Mouse (Mus musculus) midbrain, embryonic 13.5 days (tissue): ENCODE results near the gene Eml5. TPM values are rescaled to one million over a fixed set of nuclear protein-coding genes. Genes with fewer than 3 reads are reported as not detected.
A peak's percentile ranks its signal among the peaks of the same experiment; 100 is the strongest.

Experiments used
- ATAC-seq: fragments of 200-750 bp; cut with Nextera tagmentation; 2 replicates; pipeline ENCODE4 v1.8.0; 2017; ENCODE audit warnings: mild to moderate bottlenecking, moderate TSS enrichment, moderate library complexity
- H3K27ac ChIP-seq: fragments of 300-500 bp; sonication (generic); 2 replicates; pipeline ENCODE4 v1.5.1; 2015; ENCODE audit warnings: inconsistent platforms, mild to moderate bottlenecking, moderate library complexity
- H3K27me3 ChIP-seq: fragments of 300-500 bp; sonication (generic); 2 replicates; pipeline ENCODE4 v1.6.1; 2015; ENCODE audit warnings: mild to moderate bottlenecking, inconsistent platforms
- H3K36me3 ChIP-seq: fragments of 300-500 bp; sonication (generic); 2 replicates; pipeline ENCODE4 v1.6.1; 2015; ENCODE audit warnings: mild to moderate bottlenecking, inconsistent platforms
- H3K4me1 ChIP-seq: fragments of 300-500 bp; sonication (generic); replicated peaks from 2 replicates; pipeline ENCODE4 v1.6.1; 2015; ENCODE audit warnings: inconsistent platforms
- H3K4me2 ChIP-seq: fragments of 300-500 bp; sonication (generic); replicated peaks from 2 replicates; pipeline ENCODE4 v1.6.1; 2015; ENCODE audit warnings: moderate library complexity, mild to moderate bottlenecking, inconsistent platforms
- H3K4me3 ChIP-seq: fragments of 300-500 bp; sonication (generic); replicated peaks from 2 replicates; pipeline ENCODE4 v1.5.1; 2015; ENCODE audit warnings: mild to moderate bottlenecking, inconsistent platforms
- H3K9ac ChIP-seq: fragments of 300-500 bp; sonication (generic); replicated peaks from 2 replicates; pipeline ENCODE4 v1.6.1; 2015; ENCODE audit warnings: mild to moderate bottlenecking, inconsistent platforms
- H3K9me3 ChIP-seq: fragments of 300-500 bp; sonication (generic); 2 replicates; pipeline ENCODE4 v1.6.1; 2016; ENCODE audit warnings: mild to moderate bottlenecking, inconsistent platforms
- WGBS: fragments of 180-500 bp; shearing (Covaris S2); methylation state at CpG from one replicate; pipeline ENCODE4 v1.1.7; 2015; 5-methylcytosine and 5-hydroxymethylcytosine counted together
- polyA plus RNA-seq: library from polyadenylated mRNA; unstranded; fragments of >200 nt; fragmentation: Nextera tagmentation; extraction: Ambion mirVana; gene quantifications from 2 replicates; pipeline ENCODE4 v1.2.1, GENCODE M21; 2015

The Eml5 gene
- polyA plus RNA-seq: 30.5 and 32.9 TPM in 2 replicates

GRCm38 (mm10) chr12:98900881-98901801 is at the start of gene Eml5:
Eml5 (minus strand) TSS chr12:98901484.
- Histone ChIP-seq H3K9me3 (no peaks in the 10 kb centered on the region), H3K4me1 (peaks cover 23% of the 10 kb centered on the region), H3K27me3 (no peaks in the 10 kb centered on the region), H3K9ac (peak within 1 kb of the TSS; percentile 84), H3K36me3 (no peaks in the 10 kb centered on the region), H3K4me3 (peak within 1 kb of the TSS; percentile 86), H3K4me2 (peak within 1 kb of the TSS; percentile 69), H3K27ac (peak within 1 kb of the TSS; percentile 91)
- ATAC-seq: peak; percentile 91
- under 1% methylated on average over 85 of the region's 101 CpGs for WGBS

- Histone ChIP-seq H3K9ac (no peak overlapping the region), H3K4me3 (no peak overlapping the region), H3K4me2 (no peak overlapping the region), H3K36me3 (peaks cover 4% of the 10 kb centered on the region), H3K27ac (no peak overlapping the region), H3K4me1 (peaks cover 6% of the 10 kb centered on the region), H3K9me3 (no peaks in the 10 kb centered on the region), H3K27me3 (no peaks in the 10 kb centered on the region)
- 84% methylated on average over 1 of the region's 1 CpGs for WGBS
- ATAC-seq: no peak
Measured at GRCm38 (mm10) chr12:98932856-98933255, 31.6 kb upstream of the Eml5 start.

GRCm38 (mm10) chr12:98932441-98932840 is 31.2 kb upstream of the Eml5 start:
- no peak for ATAC-seq
- no peak overlapping the region for H3K4me2 ChIP-seq
- no peaks in the 10 kb centered on the region for H3K27me3 ChIP-seq
- H3K4me3 ChIP-seq: no peak overlapping the region
- H3K9me3 ChIP-seq: no peaks in the 10 kb centered on the region
- no peak overlapping the region for H3K27ac ChIP-seq
- H3K36me3 ChIP-seq: peaks cover 4% of the 10 kb centered on the region
- peaks cover 6% of the 10 kb centered on the region for H3K4me1 ChIP-seq
- no peak overlapping the region for H3K9ac ChIP-seq
- WGBS: 66% methylated on average over 4 of the region's 4 CpGs

- no peak overlapping the region for H3K4me2 ChIP-seq
- no peak overlapping the region for H3K9ac ChIP-seq
- ATAC-seq: no peak
- WGBS: 69% methylated on average over 4 of the region's 4 CpGs
- no peak overlapping the region for H3K27ac ChIP-seq
- H3K4me3 ChIP-seq: no peak overlapping the region
- H3K27me3 ChIP-seq: no peaks in the 10 kb centered on the region
- no peaks in the 10 kb centered on the region for H3K9me3 ChIP-seq
- H3K36me3 ChIP-seq: peaks cover 3% of the 10 kb centered on the region
- H3K4me1 ChIP-seq: peaks cover 6% of the 10 kb centered on the region
Measured at GRCm38 (mm10) chr12:98931174-98931573, 29.9 kb upstream of the Eml5 start.

GRCm38 (mm10) chr12:98920194-98920991 is 19.1 kb upstream of the Eml5 start, which contains the start of gene Ttc8:
Ttc8 (plus strand) TSS chr12:98920574.
- Histone ChIP-seq H3K9me3 (no peaks in the 10 kb centered on the region), H3K36me3 (no peaks in the 10 kb centered on the region), H3K9ac (peak within 1 kb of the TSS; percentile 91), H3K27ac (peak within 1 kb of the TSS; percentile 92), H3K27me3 (no peaks in the 10 kb centered on the region), H3K4me3 (peak within 1 kb of the TSS; percentile 73), H3K4me2 (peak within 1 kb of the TSS; percentile 80), H3K4me1 (peaks cover 30% of the 10 kb centered on the region)
- ATAC-seq: peak; percentile 99
- WGBS: under 1% methylated on average over 35 of the region's 35 CpGs

GRCm38 (mm10) chr12:98910096-98910495 is 8.8 kb upstream of the Eml5 start:
- Histone ChIP-seq H3K4me1 (no peaks in the 10 kb centered on the region), H3K4me2 (no peak overlapping the region), H3K9me3 (no peaks in the 10 kb centered on the region), H3K9ac (no peak overlapping the region), H3K36me3 (no peaks in the 10 kb centered on the region), H3K27ac (no peak overlapping the region), H3K4me3 (no peak overlapping the region), H3K27me3 (no peaks in the 10 kb centered on the region)
- ATAC-seq: no peak
- 78% methylated on average over 9 of the region's 9 CpGs for WGBS

- H3K36me3 ChIP-seq: no peaks in the 10 kb centered on the region
- H3K4me1 ChIP-seq: no peaks in the 10 kb centered on the region
- no peak overlapping the region for H3K4me3 ChIP-seq
- 79% methylated on average over 5 of the region's 5 CpGs for WGBS
- no peaks in the 10 kb centered on the region for H3K9me3 ChIP-seq
- H3K9ac ChIP-seq: no peak overlapping the region
- ATAC-seq: no peak
- no peaks in the 10 kb centered on the region for H3K27me3 ChIP-seq
- H3K27ac ChIP-seq: no peak overlapping the region
- H3K4me2 ChIP-seq: no peak overlapping the region
Measured at GRCm38 (mm10) chr12:98905466-98905865, 4.2 kb upstream of the Eml5 start.

GRCm38 (mm10) chr12:98900341-98900880 is 873 bp downstream of the Eml5 start:
- peak; percentile 40 for ATAC-seq

GRCm38 (mm10) chr12:98899676-98900075 is 1.6 kb downstream of the Eml5 start:
- Histone ChIP-seq H3K4me3 (peak overlapping the region; percentile 86), H3K27ac (no peak overlapping the region), H3K9me3 (no peaks in the 10 kb centered on the region), H3K36me3 (no peaks in the 10 kb centered on the region), H3K4me2 (peak overlapping the region; percentile 69), H3K9ac (peak overlapping the region; percentile 84), H3K4me1 (peaks cover 23% of the 10 kb centered on the region), H3K27me3 (no peaks in the 10 kb centered on the region)
- WGBS: 38% methylated on average over 6 of the region's 6 CpGs
- no peak for ATAC-seq

More at GRCm38 (mm10) chr12:98900341-98900880, 873 bp downstream of the Eml5 start:
- Histone ChIP-seq H3K36me3 (no peaks in the 10 kb centered on the region), H3K27me3 (no peaks in the 10 kb centered on the region), H3K4me1 (peaks cover 23% of the 10 kb centered on the region), H3K9me3 (no peaks in the 10 kb centered on the region), H3K4me2 (peak overlapping the region; percentile 69), H3K9ac (peak overlapping the region; percentile 84), H3K4me3 (peak overlapping the region; percentile 86), H3K27ac (peak overlapping the region; percentile 91)
- under 1% methylated on average over 31 of the region's 31 CpGs for WGBS

- Histone ChIP-seq H3K4me1 (peaks cover 23% of the 10 kb centered on the region), H3K27ac (no peak overlapping the region), H3K27me3 (no peaks in the 10 kb centered on the region), H3K36me3 (no peaks in the 10 kb centered on the region), H3K4me3 (no peak overlapping the region), H3K4me2 (no peak overlapping the region), H3K9me3 (no peaks in the 10 kb centered on the region), H3K9ac (no peak overlapping the region)
- 73% methylated on average over 1 of the region's 1 CpGs for WGBS
- no peak for ATAC-seq
Measured at GRCm38 (mm10) chr12:98896761-98897160, 4.5 kb downstream of the Eml5 start.

- Histone ChIP-seq H3K4me1 (no peaks in the 10 kb centered on the region), H3K4me3 (no peak overlapping the region), H3K9me3 (no peaks in the 10 kb centered on the region), H3K27ac (no peak overlapping the region), H3K9ac (no peak overlapping the region), H3K36me3 (no peaks in the 10 kb centered on the region), H3K27me3 (no peaks in the 10 kb centered on the region), H3K4me2 (no peak overlapping the region)
- 8% methylated on average over 1 of the region's 1 CpGs for WGBS
- no peak for ATAC-seq
Measured at GRCm38 (mm10) chr12:98884515-98884914, 16.8 kb downstream of the Eml5 start.
